In genomic region chr1:191224981-191225703, GRCm38 (mm10) we compare ENCODE assay signal across 8 mouse cellular contexts. TPM values are rescaled to one million over a fixed set of nuclear protein-coding genes. Genes with fewer than 3 reads are reported as not detected.
A peak's percentile ranks its signal among the peaks of the same experiment; 100 is the strongest.
DNase-seq lines count a peak whose midpoint lies in the region; ATAC-seq and TF ChIP-seq lines count a peak whose summit lies in the region.

No protein-coding gene starts in this region.

- H3K9me3 ChIP-seq in forebrain, embryonic 13.5 days (replicated peaks) = no peaks in the 10 kb centered on the region
- H3K9me3 ChIP-seq in limb, embryonic 10.5 days (replicated peaks) = no peaks in the 10 kb centered on the region

- H3K79me2 ChIP-seq in myocyte (ENCODE audit: control insufficient read depth, insufficient read depth) = peaks cover 12% of the 10 kb centered on the region

- H3K4me1 ChIP-seq in kidney, adult 2 months (ENCODE audit: control insufficient read depth, insufficient read depth, low read length) = peaks cover 5% of the 10 kb centered on the region
- H3K4me1 ChIP-seq in forebrain, embryonic 13.5 days = peaks cover 19% of the 10 kb centered on the region
- H3K4me1 ChIP-seq in limb, embryonic 10.5 days = peaks cover 19% of the 10 kb centered on the region

- peak overlapping the region; percentile 98 for H3K4me2 ChIP-seq in forebrain, embryonic 13.5 days
- peak overlapping the region; percentile 87 for H3K4me2 ChIP-seq in myocyte (ENCODE audit: low read depth)

- H3K9ac ChIP-seq in forebrain, embryonic 13.5 days = peak overlapping the region; percentile 83

- no peak for DNase-seq in kidney, adult 2 months
- no peak for DNase-seq in kidney, postnatal 14 days
- DNase-seq in Muller cell, postnatal 12 days (ENCODE audit: inconsistent ontology term) = peak; percentile 19
- DNase-seq in limb, embryonic 10.5 days (ENCODE audit: low spot score) = no peak
- no peak for DNase-seq in MN1 (ENCODE audit: low spot score)
- DNase-seq in kidney, adult 11 months = no peak

- H3ac ChIP-seq in myocyte (ENCODE audit: control insufficient read depth, insufficient read length) = peak overlapping the region; percentile 56

- no peak for TF ChIP-seq CTCF in kidney, adult 2 months (conservative IDR thresholded peaks at IDR 0.05; ENCODE audit: insufficient read depth, insufficient read length, low read depth, low read length)

- H3K4me3 ChIP-seq in kidney, adult 2 months (ENCODE audit: insufficient read depth, low read depth, low read length) = peak overlapping the region; percentile 90
- H3K4me3 ChIP-seq in forebrain, embryonic 13.5 days = peak overlapping the region; percentile 77
- H3K4me3 ChIP-seq in limb, embryonic 10.5 days = peak overlapping the region; percentile 78
- peak overlapping the region; percentile 89 for H3K4me3 ChIP-seq in myocyte

- WGBS in kidney, adult 2 months = 31% methylated on average over 9 of the region's 9 CpGs
- WGBS in forebrain, embryonic 13.5 days = 53% methylated on average over 9 of the region's 9 CpGs
- 52% methylated on average over 9 of the region's 9 CpGs for WGBS in limb, embryonic 10.5 days

- peak overlapping the region; percentile 92; the same call in 1 of the 2 replicates for H3K27ac ChIP-seq in kidney, adult 2 months (ENCODE audit: insufficient read depth, low read depth, low read length)
- H3K27ac ChIP-seq in forebrain, embryonic 13.5 days = no peak overlapping the region
- peak overlapping the region; percentile 90; the same call in 1 of the 2 replicates for H3K27ac ChIP-seq in limb, embryonic 10.5 days

- no peaks in the 10 kb centered on the region for H3K36me3 ChIP-seq in kidney, adult 2 months (ENCODE audit: control insufficient read depth, insufficient read depth, low read length)
- H3K36me3 ChIP-seq in forebrain, embryonic 13.5 days (ENCODE audit: poor library complexity, severe bottlenecking) = no peaks in the 10 kb centered on the region
- H3K36me3 ChIP-seq in limb, embryonic 10.5 days = no peaks in the 10 kb centered on the region
- H3K36me3 ChIP-seq in myocyte (ENCODE audit: control insufficient read depth, insufficient read depth) = no peaks in the 10 kb centered on the region

- TF ChIP-seq POLR2A in kidney, adult 2 months (IDR thresholded peaks at IDR 0.05; ENCODE audit: low read depth, low read length) = no peak
- no peak for TF ChIP-seq POLR2A in myocyte (IDR thresholded peaks at IDR 0.05; ENCODE audit: insufficient read length, low read depth)

- ATAC-seq in forebrain, embryonic 13.5 days = peak; percentile 6

- no peaks in the 10 kb centered on the region for H3K27me3 ChIP-seq in kidney, adult 2 months (replicated peaks; ENCODE audit: control insufficient read depth, insufficient read depth, low read length)
- no peaks in the 10 kb centered on the region for H3K27me3 ChIP-seq in forebrain, embryonic 13.5 days
- no peaks in the 10 kb centered on the region for H3K27me3 ChIP-seq in limb, embryonic 10.5 days (ENCODE audit: low read depth, poor library complexity, severe bottlenecking)
- no peaks in the 10 kb centered on the region for H3K27me3 ChIP-seq in myocyte (ENCODE audit: control insufficient read depth, insufficient read depth, insufficient read length)

TF ChIP-seq in myocyte, 11 proteins besides CTCF, POLR2A, EP300 and RAD21:
- TF ChIP-seq POLR2AphosphoS2 (IDR thresholded peaks at IDR 0.05; ENCODE audit: insufficient read length, low read depth) (no peak), TCF3 (IDR thresholded peaks at IDR 0.05; ENCODE audit: insufficient read length, low read depth) (no peak), MYOG (IDR thresholded peaks at IDR 0.05; ENCODE audit: control insufficient read depth in 1 of 3, insufficient read depth in 1 of 3, insufficient read length in 2 of 3, low read depth in 2 of 3) (no peak), REST (IDR thresholded peaks at IDR 0.05; ENCODE audit: insufficient read depth, insufficient read length) (no peak)

RNA-seq across cellular contexts. Expression of gene Atf3, which starts 7.3 kb away (rescaled TPM):
- polyA plus RNA-seq in kidney, adult 2 months (2012; rRNA removed) = 1.2 and 1.5 TPM in 2 replicates
- 1.0 and 1.4 TPM in 2 replicates for polyA plus RNA-seq in forebrain, embryonic 13.5 days (2015; fragmentation: Nextera tagmentation; extraction: Ambion mirVana)
- 1.8 and 2.8 TPM in 2 replicates for polyA plus RNA-seq in limb, embryonic 10.5 days (2016; fragmentation: Nextera tagmentation; extraction: Ambion mirVana)
- polyA plus RNA-seq in myocyte (2012; fragmentation: generic; extraction: Trizol) = 59.6 TPM

Comparison
In these comparisons a context has a peak if more than half of its experiments do, and no peak if none do; other contexts are left out.
1. RNA of gene Atf3, which starts 7.3 kb away (polyA plus RNA-seq): 59.6 TPM in myocyte (single experiment); 1.8 to 2.8 TPM in limb, embryonic 10.5 days, 1.2 to 1.5 TPM in kidney, adult 2 months and 1.0 to 1.4 TPM in forebrain, embryonic 13.5 days; every median in the first group is over 10 times any median in the second.
2. Peak in every context shown above with its lines, with median percentiles within 50 percentile points of each other: H3K4me3 ChIP-seq.